In genomic region chr14:80528419-80529028, GRCm38 (mm10) we compare ENCODE assay signal across 15 mouse cellular contexts.
"Had no signal": no experiment of that assay in that cellular context is flagged by ENCODE, and none has a peak within 500 bp of the region (broad histone marks: within the 10 kb centered on the region; RNA-seq: fewer than 3 reads in every experiment).

No protein-coding gene starts in this region.

- H3K4me2 ChIP-seq: limb, embryonic 12.5 days; liver, embryonic 13.5 days; lung, embryonic 15.5 days; neural tube, embryonic 12.5 days; stomach, embryonic 15.5 days had no signal

- H3K27me3 ChIP-seq: limb, embryonic 12.5 days; liver, embryonic 13.5 days; lung, embryonic 15.5 days; megakaryocyte, embryonic 14.5 days; neural tube, embryonic 12.5 days; stomach, embryonic 15.5 days had no signal

- H3K4me3 ChIP-seq: left cerebral cortex, adult 2 months; limb, embryonic 12.5 days; liver, embryonic 13.5 days; lung, embryonic 15.5 days; megakaryocyte, embryonic 14.5 days; neural tube, embryonic 12.5 days; stomach, embryonic 15.5 days had no signal

- H3K9ac ChIP-seq: limb, embryonic 12.5 days; liver, embryonic 13.5 days; liver, postnatal 0 days; lung, embryonic 15.5 days; neural tube, embryonic 12.5 days; stomach, embryonic 15.5 days had no signal

- H3K27ac ChIP-seq: left cerebral cortex, adult 2 months; limb, embryonic 12.5 days; liver, embryonic 13.5 days; lung, embryonic 15.5 days; macrophage; neural tube, embryonic 12.5 days; stomach, embryonic 15.5 days had no signal

- H3K4me1 ChIP-seq: limb, embryonic 12.5 days; liver, embryonic 13.5 days; lung, embryonic 15.5 days; megakaryocyte, embryonic 14.5 days; neural tube, embryonic 12.5 days; stomach, embryonic 15.5 days had no signal

- H3K9me3 ChIP-seq: limb, embryonic 12.5 days; liver, embryonic 13.5 days; lung, embryonic 15.5 days; megakaryocyte, embryonic 14.5 days; neural tube, embryonic 12.5 days; stomach, embryonic 15.5 days had no signal

- DNase-seq: kidney, adult 8-10 months; kidney, postnatal 25 days; liver; liver, embryonic 13.5 days; liver, postnatal 0 days; lung, postnatal 14 days; retina, postnatal 1 day; thymus, postnatal 36 days had no signal

- ATAC-seq: liver, postnatal 0 days had no signal

- H3K36me3 ChIP-seq: limb, embryonic 12.5 days; liver, embryonic 13.5 days; lung, embryonic 15.5 days; neural tube, embryonic 12.5 days; stomach, embryonic 15.5 days had no signal
